In genomic region chr3:105151475-105152157, GRCm38 (mm10) we compare ENCODE assay signal across 8 mouse cellular contexts.
DNase-seq lines count a peak whose midpoint lies in the region; ATAC-seq and TF ChIP-seq lines count a peak whose summit lies in the region.

No protein-coding gene starts in this region.

- H3K9ac ChIP-seq in embryonic facial prominence, embryonic 13.5 days = no peak overlapping the region
- no peak overlapping the region for H3K9ac ChIP-seq in hindbrain, embryonic 12.5 days
- no peak overlapping the region for H3K9ac ChIP-seq in midbrain, embryonic 14.5 days (replicated peaks; ENCODE audit: low read length)

- peak; percentile 30 for DNase-seq in urinary bladder, postnatal 14 days (ENCODE audit: low spot score)
- no peak for DNase-seq in urinary bladder, adult 2 months (ENCODE audit: low spot score)
- DNase-seq in layer of hippocampus, postnatal 36 days = peak; percentile 36 to 51
- peak; percentile 82 for DNase-seq in midbrain, embryonic 14.5 days
- DNase-seq in gastrocnemius, postnatal 25 days = no peak

- TF ChIP-seq CTCF in testis, adult 2 months (IDR thresholded peaks at IDR 0.05; ENCODE audit: control insufficient read depth, insufficient read depth, insufficient replicate concordance, low read depth, low read length) = peak; percentile 36; the same call in 1 of the 2 replicates

- H3K9me3 ChIP-seq in embryonic facial prominence, embryonic 13.5 days = no peaks in the 10 kb centered on the region
- H3K9me3 ChIP-seq in hindbrain, embryonic 12.5 days (replicated peaks) = no peaks in the 10 kb centered on the region
- no peaks in the 10 kb centered on the region for H3K9me3 ChIP-seq in midbrain, embryonic 14.5 days (ENCODE audit: control insufficient read depth, low read length)

- H3K27ac ChIP-seq in embryonic facial prominence, embryonic 13.5 days = no peak overlapping the region
- no peak overlapping the region for H3K27ac ChIP-seq in hindbrain, embryonic 12.5 days
- H3K27ac ChIP-seq in midbrain, embryonic 14.5 days (replicated peaks; ENCODE audit: low read depth, low read length) = no peak overlapping the region
- no peak overlapping the region for H3K27ac ChIP-seq in testis, adult 2 months (ENCODE audit: control insufficient read depth, insufficient read depth, low read depth, low read length)

- no peak overlapping the region for H3K4me3 ChIP-seq in embryonic facial prominence, embryonic 13.5 days
- H3K4me3 ChIP-seq in hindbrain, embryonic 12.5 days = no peak overlapping the region
- H3K4me3 ChIP-seq in midbrain, embryonic 14.5 days (replicated peaks; ENCODE audit: low read depth, low read length) = no peak overlapping the region
- no peak overlapping the region for H3K4me3 ChIP-seq in testis, adult 2 months (ENCODE audit: control insufficient read depth, low read depth, low read length)

- H3K36me3 ChIP-seq in embryonic facial prominence, embryonic 13.5 days = no peaks in the 10 kb centered on the region
- no peaks in the 10 kb centered on the region for H3K36me3 ChIP-seq in hindbrain, embryonic 12.5 days
- H3K36me3 ChIP-seq in midbrain, embryonic 14.5 days (ENCODE audit: control insufficient read depth, insufficient read depth, low read length) = no peaks in the 10 kb centered on the region
- no peaks in the 10 kb centered on the region for H3K36me3 ChIP-seq in testis, adult 2 months (ENCODE audit: control insufficient read depth, insufficient read depth, low read length)

- TF ChIP-seq POLR2A in testis, adult 2 months (IDR thresholded peaks at IDR 0.05; ENCODE audit: control insufficient read depth, low read depth, low read length) = no peak

- no peak for ATAC-seq in embryonic facial prominence, embryonic 13.5 days (ENCODE audit: insufficient number of reproducible peaks, insufficient read depth, low FRiP score, low TSS enrichment, low read depth)
- ATAC-seq in hindbrain, embryonic 12.5 days (ENCODE audit: low FRiP score) = peak; percentile 68
- ATAC-seq in midbrain, embryonic 14.5 days (ENCODE audit: low FRiP score, low TSS enrichment) = no peak

- H3K4me1 ChIP-seq in embryonic facial prominence, embryonic 13.5 days = peaks cover 15% of the 10 kb centered on the region
- H3K4me1 ChIP-seq in hindbrain, embryonic 12.5 days = peaks cover 6% of the 10 kb centered on the region
- H3K4me1 ChIP-seq in midbrain, embryonic 14.5 days (ENCODE audit: control insufficient read depth, insufficient read depth, low read length) = peaks cover 14% of the 10 kb centered on the region
- peaks cover 14% of the 10 kb centered on the region for H3K4me1 ChIP-seq in testis, adult 2 months (ENCODE audit: control insufficient read depth, insufficient read depth, low read length)

- 12% methylated on average over 11 of the region's 11 CpGs for WGBS in embryonic facial prominence, embryonic 13.5 days
- 23% methylated on average over 11 of the region's 11 CpGs for WGBS in hindbrain, embryonic 12.5 days
- 19% methylated on average over 11 of the region's 11 CpGs for WGBS in midbrain, embryonic 14.5 days

- no peaks in the 10 kb centered on the region for H3K27me3 ChIP-seq in embryonic facial prominence, embryonic 13.5 days
- no peaks in the 10 kb centered on the region for H3K27me3 ChIP-seq in hindbrain, embryonic 12.5 days
- H3K27me3 ChIP-seq in midbrain, embryonic 14.5 days (ENCODE audit: control insufficient read depth, insufficient read depth, low read length) = no peaks in the 10 kb centered on the region
- no peaks in the 10 kb centered on the region for H3K27me3 ChIP-seq in testis, adult 2 months (ENCODE audit: control insufficient read depth, insufficient read depth, low read length)

- peak overlapping the region; percentile 14; the same call in 1 of the 2 replicates for H3K4me2 ChIP-seq in embryonic facial prominence, embryonic 13.5 days
- no peak overlapping the region for H3K4me2 ChIP-seq in hindbrain, embryonic 12.5 days (replicated peaks)
- no peak overlapping the region for H3K4me2 ChIP-seq in midbrain, embryonic 14.5 days (ENCODE audit: low read length)

Comparison
In these comparisons a context has a peak if more than half of its experiments do, and no peak if none do; other contexts are left out.
1. DNase-seq: peak in urinary bladder, postnatal 14 days (single experiment), layer of hippocampus, postnatal 36 days (2 of 2) and midbrain, embryonic 14.5 days (single experiment); none in urinary bladder, adult 2 months (single experiment) and gastrocnemius, postnatal 25 days (single experiment).